Mouse (Mus musculus) retina, postnatal 7 days (tissue): Measurements from ENCODE around the gene E330034G19Rik.
A peak's percentile ranks its signal among the peaks of the same experiment; 100 is the strongest.
"Not testable (repeated sequence)": the region's sequence is repeated elsewhere in the genome, so short reads cannot be mapped to it uniquely, and the experiment has no call there.

Source experiments
- DNase-seq: peaks from one replicate; pipeline ENCODE4 v3.0.0-alpha.2; 2012; ENCODE audit warnings: low read depth, low spot score

The E330034G19Rik gene

DNA sequence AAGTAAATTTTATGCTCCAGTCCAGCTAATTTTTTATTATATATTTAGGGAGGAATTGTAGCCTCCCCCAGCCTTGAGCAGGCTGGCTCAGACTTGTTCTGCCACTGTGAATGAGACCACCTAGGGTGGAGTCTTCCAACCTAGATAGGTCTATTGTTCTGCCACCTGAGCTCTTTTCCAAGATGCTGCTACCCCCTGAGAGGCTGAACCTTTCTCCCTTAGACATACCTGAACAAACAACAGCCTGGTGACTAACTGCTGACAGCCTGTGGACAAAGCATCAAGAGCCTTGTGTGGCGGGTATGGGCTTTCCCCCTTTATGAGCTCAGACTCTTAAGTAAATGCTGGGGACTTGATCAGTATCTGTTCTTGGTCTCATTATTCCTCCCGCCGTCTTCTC lies 54.0 kb downstream of the E330034G19Rik start:
- DNase-seq: not testable (repeated sequence)

DNA sequence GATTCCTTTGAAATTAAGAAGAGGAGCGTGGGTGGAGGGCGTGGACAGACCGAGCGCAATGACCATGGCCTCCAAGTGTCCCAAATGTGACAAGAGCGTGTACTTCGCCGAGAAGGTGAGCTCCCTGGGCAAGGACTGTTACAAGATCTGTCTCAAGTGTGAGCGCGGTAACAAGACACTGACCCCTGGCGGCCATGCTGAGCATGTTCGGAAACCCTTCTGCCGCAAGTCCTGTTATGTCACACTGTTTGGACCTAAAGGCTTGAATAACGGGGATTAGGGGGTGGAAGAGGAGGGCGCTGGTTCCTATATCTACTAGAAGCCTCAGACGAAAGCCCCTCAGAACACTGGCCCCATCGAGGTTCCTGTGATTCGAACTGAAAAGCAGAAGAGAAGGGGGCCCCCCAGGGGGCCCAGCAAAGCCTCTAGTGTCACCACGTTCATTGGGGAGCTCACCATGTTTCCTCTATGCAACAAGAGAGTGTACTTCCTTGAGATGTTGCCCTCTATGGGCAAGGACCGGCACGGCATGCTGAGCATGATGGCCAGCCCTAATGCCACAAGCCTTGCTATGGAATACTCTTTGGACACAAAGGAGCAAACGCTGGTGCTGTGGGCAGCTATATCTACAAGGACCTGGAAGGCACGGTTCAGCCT lies 65.4 kb downstream of the E330034G19Rik start:
- DNase-seq: peak; percentile 24
